Mouse (Mus musculus) c-Kit-positive CD71-positive TER-119-positive erythroid progenitor cells, embryonic 14.5 days (primary cell): ENCODE measurements around the gene Rhot2.
"Not testable (repeated sequence)": the region's sequence is repeated elsewhere in the genome, so short reads cannot be mapped to it uniquely, and the experiment has no call there.

ENCODE experiments used
- DNase-seq: peaks from one replicate; pipeline ENCODE4 v3.0.0-alpha.2; 2013; ENCODE audit warnings: low spot score

Gene Rhot2

GRCm38 (mm10) chr17:25874148-25874720 is 29.6 kb upstream of the Rhot2 start:
- no peak for DNase-seq

GRCm38 (mm10) chr17:25873405-25874147 is 28.9 kb upstream of the Rhot2 start:
- no peak for DNase-seq

GRCm38 (mm10) chr17:25872676-25873075 is 28.0 kb upstream of the Rhot2 start:
- no peak for DNase-seq

- DNase-seq = not testable (repeated sequence)
Observed at GRCm38 (mm10) chr17:25871566-25871965, 26.9 kb upstream of the Rhot2 start.

- no peak for DNase-seq
Observed at GRCm38 (mm10) chr17:25869954-25870353, 25.3 kb upstream of the Rhot2 start.

GRCm38 (mm10) chr17:25869498-25869897 is 24.8 kb upstream of the Rhot2 start:
- DNase-seq = no peak

- DNase-seq = peak; percentile 30
Observed at GRCm38 (mm10) chr17:25868601-25869191, 24.0 kb upstream of the Rhot2 start, which contains the start of gene Mcrip2. Gene Mcrip2 (minus strand): TSS chr17:25868764.

- DNase-seq = peak; percentile 39
Observed at GRCm38 (mm10) chr17:25867836-25868600, 23.4 kb upstream of the Rhot2 start.

- peak; percentile 41 for DNase-seq
Observed at GRCm38 (mm10) chr17:25867509-25867835, 22.8 kb upstream of the Rhot2 start.

- DNase-seq = no peak
Observed at GRCm38 (mm10) chr17:25866172-25866571, 21.5 kb upstream of the Rhot2 start.

- no peak for DNase-seq
Observed at GRCm38 (mm10) chr17:25865288-25865687, 20.6 kb upstream of the Rhot2 start.

GRCm38 (mm10) chr17:25864311-25864710 is 19.7 kb upstream of the Rhot2 start:
- no peak for DNase-seq

GRCm38 (mm10) chr17:25863681-25864080 is 19.0 kb upstream of the Rhot2 start:
- no peak for DNase-seq

GRCm38 (mm10) chr17:25861704-25862612 is 17.3 kb upstream of the Rhot2 start:
- no peak for DNase-seq

GRCm38 (mm10) chr17:25860832-25861703 is 16.4 kb upstream of the Rhot2 start, which contains the start of gene Wdr90:
Gene Wdr90 (minus strand): TSS chr17:25861501.
- peak; percentile 85 for DNase-seq

- no peak for DNase-seq
Observed at GRCm38 (mm10) chr17:25860229-25860628, 15.6 kb upstream of the Rhot2 start.

GRCm38 (mm10) chr17:25843636-25844395 is 835 bp downstream of the Rhot2 start:
- DNase-seq = no peak

- DNase-seq = no peak
Observed at GRCm38 (mm10) chr17:25843122-25843521, 1.5 kb downstream of the Rhot2 start.

GRCm38 (mm10) chr17:25842509-25842908 is 2.1 kb downstream of the Rhot2 start:
- no peak for DNase-seq
